Mouse (Mus musculus): Measurements from ENCODE around the gene Pld4. TPM values are rescaled to one million over a fixed set of nuclear protein-coding genes. Genes with fewer than 3 reads are reported as not detected.
A peak's percentile ranks its signal among the peaks of the same experiment; 100 is the strongest.

Gene Pld4
- total and polyA plus RNA-seq, 3 experiments = 112 to 226 (median 149) TPM

DNA sequence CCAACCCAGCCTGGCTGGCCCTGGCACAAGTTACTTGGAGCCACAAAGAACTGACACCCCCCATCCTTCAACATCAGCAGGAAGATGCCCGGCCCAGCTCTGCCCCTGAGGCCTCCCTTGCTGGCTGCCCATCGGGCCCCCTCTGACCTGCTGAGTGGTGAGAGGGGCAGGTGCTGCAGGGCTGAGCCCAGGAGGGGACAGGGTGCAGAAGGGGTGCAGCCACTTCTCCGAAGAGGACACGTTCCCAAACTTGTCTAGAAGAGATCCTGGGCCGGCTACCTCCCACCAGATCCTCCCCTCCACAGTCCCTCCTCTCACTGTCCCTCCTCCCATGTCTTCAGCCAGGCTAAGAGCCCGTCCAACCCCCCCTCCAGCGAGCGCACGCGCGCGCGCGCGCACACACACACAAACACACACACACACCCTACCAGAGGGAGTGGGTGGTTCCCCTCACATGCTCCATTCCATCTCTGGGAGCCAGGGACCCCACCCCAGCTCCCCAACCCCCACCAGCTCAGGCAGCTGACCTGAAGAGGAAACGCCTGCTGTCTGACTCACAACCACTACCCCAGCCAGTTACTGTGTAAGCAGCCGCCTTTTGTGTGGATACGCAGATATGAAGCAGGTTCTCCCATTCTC, 35.1 kb downstream of the Pld4 start:
- H3K36me3 ChIP-seq (replicated peaks in 1 of 2; ENCODE audit: control insufficient read depth in 1 of 2, insufficient read depth in 1 of 2, low read length in 1 of 2) = peaks cover 2 to 6% of the 10 kb centered on the region in 2 experiments
- H3K4me3 ChIP-seq (replicated peaks in 1 of 3; ENCODE audit: low read depth in 2 of 3, low read length in 2 of 3, poor library complexity in 1 of 3) = peak overlapping the region; percentile 59 to 85 (median 76)
- H3K4me2 ChIP-seq (ENCODE audit: insufficient read depth, low read depth, poor library complexity, severe bottlenecking) = peak overlapping the region; percentile 90
- in situ Hi-C loops (cut with MboI; ENCODE audit: low pct_ligation_motif_present, low pct_unique_long_range_greater_than_20kb, low sequenced_read_pairs) = loop anchor here (5.0 kb wide), 1 partner anchor 38 kb away; no protein-coding TSS in a partner anchor
- H3K27me3 ChIP-seq (replicated peaks) = no peaks in the 10 kb centered on the region
- H3K4me1 ChIP-seq (ENCODE audit: control insufficient read depth in 1 of 2, insufficient read depth in 2 of 2) = peaks cover 48 to 87% of the 10 kb centered on the region in 2 experiments
- H3K9me3 ChIP-seq (replicated peaks; ENCODE audit: low read length) = no peaks in the 10 kb centered on the region
- dilution Hi-C loops (cut with MboI; ENCODE audit: extremely low pct_ligation_motif_present, extremely low pct_unique_long_range_greater_than_20kb, low sequenced_read_pairs) = no loop called here
- peaks cover 23% of the 10 kb centered on the region for H3K79me2 ChIP-seq (replicated peaks; ENCODE audit: control insufficient read depth, extremely low read depth, insufficient read depth, poor library complexity, severe bottlenecking)
- TF ChIP-seq MEF2A (IDR thresholded peaks at IDR 0.05; ENCODE audit: borderline replicate concordance, low read depth, low read length) (peak; percentile 37; the same call in 1 of the 2 replicates), NELFE (IDR thresholded peaks at IDR 0.05; ENCODE audit: low read depth, low read length) (no peak), TCF12 (IDR thresholded peaks at IDR 0.05; ENCODE audit: low read depth, low read length) (peak; percentile 61; the same call in 1 of the 2 replicates), POLR2A (IDR thresholded peaks at IDR 0.05; ENCODE audit: low read depth, low read length) (peak; percentile 47; the same call in 1 of the 2 replicates), ZMIZ1 (IDR thresholded peaks at IDR 0.05; ENCODE audit: low read depth, low read length) (no peak), EP300 (IDR thresholded peaks at IDR 0.05; ENCODE audit: low read length) (peak; percentile 37; the same call in 1 of the 2 replicates), CHD2 (IDR thresholded peaks at IDR 0.05; ENCODE audit: low read length) (peak; percentile 64), GABPA (IDR thresholded peaks at IDR 0.05; ENCODE audit: insufficient replicate concordance, low read depth, low read length) (no peak), MXI1 (IDR thresholded peaks at IDR 0.05; ENCODE audit: low read depth, low read length) (peak; percentile 84), ETS1 (conservative IDR thresholded peaks at IDR 0.05; ENCODE audit: low read depth, low read length) (peak; percentile 80), BHLHE40 (IDR thresholded peaks at IDR 0.05; ENCODE audit: low read depth, low read length) (peak; percentile 81), CHD1 (IDR thresholded peaks at IDR 0.05; ENCODE audit: low read depth, low read length) (peak; percentile 20; the same call in 1 of the 2 replicates), POLR2AphosphoS2 (IDR thresholded peaks at IDR 0.05; ENCODE audit: low read depth, low read length) (no peak), JUND (conservative IDR thresholded peaks at IDR 0.05; ENCODE audit: low read depth, low read length) (no peak), ZC3H11A (IDR thresholded peaks at IDR 0.05; ENCODE audit: low read depth, low read length) (no peak), NRF1 (IDR thresholded peaks at IDR 0.05; ENCODE audit: low read depth, low read length) (peak; percentile 83), HCFC1 (IDR thresholded peaks at IDR 0.05; ENCODE audit: low read depth, low read length) (no peak), MAZ (IDR thresholded peaks at IDR 0.05; ENCODE audit: low read depth, low read length) (peak; percentile 60), SIN3A (IDR thresholded peaks at IDR 0.05; ENCODE audit: low read length) (peak; percentile 77), MAFK (IDR thresholded peaks at IDR 0.05; ENCODE audit: insufficient replicate concordance, low read length) (no peak), ZNF384 (IDR thresholded peaks at IDR 0.05; ENCODE audit: low read depth, low read length) (no peak), IRF4 (IDR thresholded peaks at IDR 0.05; ENCODE audit: low read depth, low read length) (peak; percentile 49; the same call in 1 of the 2 replicates), RAD21 (IDR thresholded peaks at IDR 0.05; ENCODE audit: low read depth, low read length) (no peak)
- H3K27ac ChIP-seq (ENCODE audit: insufficient read depth, low read depth) = peak overlapping the region; percentile 96
- H3K9ac ChIP-seq (ENCODE audit: insufficient read depth, low read depth) = peak overlapping the region; percentile 92
- DNase-seq (ENCODE audit: extremely low read depth) = peak; percentile 61
